Mouse (Mus musculus): ENCODE data around the gene Scaf11.
"Not testable (repeated sequence)": the region's sequence is repeated elsewhere in the genome, so short reads cannot be mapped to it uniquely, and the experiment has no call there.

Scaf11 gene

DNA sequence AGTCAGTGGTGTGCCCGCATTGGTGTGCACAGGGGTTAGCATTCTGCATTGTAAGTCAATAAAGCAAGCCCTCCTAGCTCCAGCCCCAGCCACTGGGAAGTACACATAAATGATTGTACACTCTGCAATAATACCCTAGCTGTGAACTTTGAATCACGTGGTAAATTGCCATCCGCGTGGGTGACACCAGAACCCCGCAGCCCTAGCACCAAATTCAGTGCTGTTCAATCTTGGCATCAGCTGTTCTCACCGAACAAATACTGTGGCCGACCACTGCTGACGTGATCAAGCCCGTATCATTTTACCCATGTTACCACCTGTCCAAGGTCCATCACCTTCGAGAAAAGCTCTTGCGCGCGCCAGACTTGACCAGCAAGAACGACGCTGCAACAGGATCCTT lies 3.2 kb upstream of the Scaf11 start:
- no peak for DNase-seq

- no peak for DNase-seq
These were observed 2.0 kb upstream of the Scaf11 start for GRCm38 (mm10) chr15:96462611-96463010.

DNA sequence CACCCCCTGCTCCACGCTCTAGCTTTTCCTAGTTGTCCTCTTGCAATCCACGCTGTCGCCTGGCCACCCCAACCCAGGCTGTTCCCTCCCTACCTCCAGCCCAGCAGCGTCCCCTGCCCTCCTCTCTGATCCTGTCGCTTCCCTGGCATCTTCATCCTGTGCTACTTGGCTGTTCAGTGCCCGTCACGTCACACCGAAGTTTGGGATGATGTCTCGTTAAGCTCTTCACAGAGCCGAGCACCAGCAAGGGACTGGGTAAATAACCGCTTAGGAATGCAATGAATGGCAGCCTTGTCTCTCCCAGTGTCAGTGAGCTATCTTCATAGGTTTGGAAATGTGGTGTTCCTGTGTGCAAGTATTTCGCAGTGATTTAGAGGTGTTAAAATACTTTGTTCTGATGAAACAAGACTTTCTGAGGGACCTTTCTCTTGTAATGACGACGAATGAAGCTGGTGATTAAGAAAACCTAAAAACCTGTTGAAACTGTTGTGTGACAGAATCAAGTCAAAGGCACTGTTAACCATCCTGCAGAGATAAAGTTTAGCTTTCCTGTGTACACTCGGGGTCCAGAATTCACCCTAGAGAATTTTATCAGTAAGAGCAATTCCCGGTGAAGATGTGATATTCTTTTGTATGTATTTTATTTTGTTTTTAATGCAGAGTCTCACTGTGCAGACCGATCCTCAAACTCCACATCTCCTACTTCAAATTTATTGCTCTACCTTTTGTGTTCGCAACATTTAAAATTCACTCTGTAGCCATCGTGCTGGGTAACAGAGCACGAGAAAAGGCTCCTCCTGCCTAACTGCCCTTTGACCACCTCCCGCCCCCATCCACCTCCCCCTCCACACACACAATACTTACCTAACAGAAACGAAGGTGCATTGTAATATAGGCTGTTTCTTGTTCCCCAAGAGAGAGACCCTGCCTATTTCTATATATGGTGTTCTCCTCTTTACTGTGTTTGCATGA lies 1.2 kb upstream of the Scaf11 start:
- no peak for DNase-seq

DNA sequence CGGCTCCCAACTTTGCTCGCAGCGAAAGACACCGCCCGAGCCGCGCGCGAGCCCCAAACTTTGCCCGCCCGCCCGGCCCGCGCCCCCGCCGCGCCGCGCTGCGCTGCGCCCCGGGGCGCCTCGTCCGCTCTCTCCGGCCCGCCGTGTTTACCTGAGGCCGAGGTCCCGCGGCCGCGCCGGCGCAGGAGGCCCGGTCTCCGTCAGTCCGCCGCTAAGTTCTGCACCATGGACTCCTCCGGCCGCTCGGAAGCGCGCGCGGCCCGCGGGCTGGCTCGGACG lies 253 bp downstream of the Scaf11 start:
- DNase-seq, result no peak

DNA sequence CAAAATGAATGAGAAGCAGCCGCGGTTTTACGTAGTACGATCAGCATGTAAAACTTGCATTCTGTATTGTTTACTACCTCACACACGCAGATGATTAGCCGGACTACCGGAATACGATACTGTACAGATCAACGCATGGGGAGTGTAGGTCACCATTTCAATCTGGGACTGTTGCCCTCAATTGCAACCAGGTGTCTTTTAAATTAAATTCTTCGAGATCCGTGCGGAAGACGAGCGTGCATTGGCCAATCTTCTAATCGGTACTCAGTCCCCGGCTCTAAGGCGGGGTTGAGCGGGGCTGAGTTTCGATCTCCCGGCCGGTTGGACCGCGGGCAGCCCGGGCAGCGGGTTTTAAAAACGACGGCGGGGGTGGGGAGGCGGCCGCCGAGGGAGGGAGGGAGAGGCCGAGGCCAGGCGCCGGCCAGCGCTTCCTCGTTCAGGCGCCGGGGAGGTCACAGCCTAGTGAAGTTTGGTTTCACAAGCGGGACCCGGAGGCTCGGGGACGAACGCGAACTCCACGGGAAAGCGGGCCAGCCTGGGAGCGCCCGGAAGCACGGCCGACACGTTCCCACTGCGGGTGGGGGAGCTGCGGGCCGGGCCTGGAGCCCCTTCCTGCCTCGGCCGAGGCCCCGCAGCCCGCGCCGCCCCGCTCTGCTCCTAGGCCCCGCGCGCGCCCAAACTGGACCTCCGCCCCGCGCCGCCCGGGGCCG lies 747 bp downstream of the Scaf11 start:
- DNase-seq, result peak; percentile 77

DNA sequence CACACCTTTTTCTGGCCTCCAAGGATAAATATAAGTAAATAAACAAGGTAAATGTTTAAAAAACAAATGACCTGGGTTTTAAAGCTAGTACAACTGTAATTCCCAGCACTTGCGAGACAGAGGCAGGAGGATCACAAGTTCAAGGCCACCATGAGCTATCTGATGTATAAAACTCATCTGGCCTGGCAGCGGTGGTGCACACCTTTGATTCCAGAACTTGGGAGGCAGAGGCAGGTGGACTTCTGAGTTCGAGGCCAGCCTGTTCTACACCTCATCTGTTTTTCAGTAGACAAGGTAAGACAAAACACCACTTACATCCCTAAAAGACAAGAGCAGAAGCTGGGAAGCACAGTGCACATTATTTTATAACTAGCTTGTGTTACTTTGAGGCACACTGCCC lies 2.4 kb downstream of the Scaf11 start:
- no peak for DNase-seq

DNA sequence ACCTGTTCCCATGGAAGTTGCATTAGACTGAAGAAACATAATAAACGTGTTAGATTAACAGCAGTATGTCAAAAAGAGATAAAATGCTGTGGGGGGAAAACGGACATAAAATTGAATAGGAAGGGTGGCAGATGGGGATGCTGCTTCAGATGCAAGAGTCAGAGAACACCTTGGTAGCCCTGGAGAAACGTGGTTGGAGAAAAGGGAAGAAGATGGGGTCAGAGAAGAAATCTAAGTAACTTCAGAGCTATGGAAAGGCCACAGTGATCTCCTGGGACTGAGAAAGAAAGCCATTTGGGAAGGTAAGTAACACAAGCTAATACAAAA lies 3.3 kb downstream of the Scaf11 start:
- no peak for DNase-seq

DNA sequence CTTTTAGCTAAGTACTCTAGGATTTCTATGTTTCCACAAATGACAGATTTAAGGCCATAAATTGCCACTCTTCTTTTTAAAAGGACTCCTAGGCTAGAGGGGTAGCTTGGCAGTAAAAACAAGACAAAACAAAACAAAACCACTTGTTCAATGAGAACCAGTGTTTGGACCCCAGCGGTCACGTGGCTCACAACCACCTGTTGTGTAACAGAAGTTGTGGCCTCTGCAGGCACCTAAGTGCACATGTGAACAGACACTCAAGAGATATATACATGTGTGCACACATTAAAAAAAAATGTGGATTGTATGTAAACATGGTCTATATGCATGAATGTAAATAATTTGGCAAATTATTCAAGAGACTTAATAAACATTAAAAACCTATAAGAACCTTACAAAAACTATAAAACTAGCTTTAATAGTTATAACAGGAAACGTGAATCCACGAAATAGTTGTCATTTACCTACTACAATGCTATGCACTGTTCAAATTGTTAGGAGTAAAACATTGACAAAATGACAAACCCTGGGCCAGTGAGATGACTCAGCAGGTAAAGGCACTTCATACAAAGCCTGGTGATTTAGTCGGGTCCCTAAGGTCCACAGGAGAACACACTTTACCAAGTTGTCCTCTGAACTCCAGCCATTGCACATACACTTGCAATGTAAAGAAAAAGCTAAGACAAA lies 3.8 kb downstream of the Scaf11 start:
- DNase-seq, result no peak

- DNase-seq, result no peak
These were observed 4.9 kb downstream of the Scaf11 start for GRCm38 (mm10) chr15:96455595-96456214.

- DNase-seq, result no peak
These were observed 7.3 kb downstream of the Scaf11 start for GRCm38 (mm10) chr15:96453346-96453745.

GRCm38 (mm10) chr15:96448656-96449299 lies 11.9 kb downstream of the Scaf11 start:
- no peak for DNase-seq

- no peak for DNase-seq
These were observed 13.9 kb downstream of the Scaf11 start for GRCm38 (mm10) chr15:96446785-96447184.

GRCm38 (mm10) chr15:96441480-96441879 lies 19.2 kb downstream of the Scaf11 start:
- DNase-seq, result not testable (repeated sequence)

DNA sequence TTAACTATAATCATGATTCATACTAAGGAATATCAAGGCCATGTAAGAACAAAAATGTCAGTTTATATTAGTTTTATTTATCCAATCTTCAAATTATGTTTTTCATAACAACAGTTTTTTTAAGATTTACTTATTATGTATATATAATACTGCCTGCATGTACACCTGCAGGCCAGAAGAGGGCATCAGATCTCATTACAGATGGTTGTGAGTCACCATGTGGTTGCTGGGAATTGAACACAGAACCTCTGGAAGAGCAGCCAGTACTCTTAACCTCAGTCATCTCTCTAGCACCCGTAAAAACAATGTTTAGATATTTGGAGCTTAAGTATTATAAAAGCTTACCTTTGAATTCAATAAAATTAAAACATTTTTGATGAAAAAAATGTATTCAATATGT lies 26.4 kb downstream of the Scaf11 start:
- DNase-seq, result no peak

DNA sequence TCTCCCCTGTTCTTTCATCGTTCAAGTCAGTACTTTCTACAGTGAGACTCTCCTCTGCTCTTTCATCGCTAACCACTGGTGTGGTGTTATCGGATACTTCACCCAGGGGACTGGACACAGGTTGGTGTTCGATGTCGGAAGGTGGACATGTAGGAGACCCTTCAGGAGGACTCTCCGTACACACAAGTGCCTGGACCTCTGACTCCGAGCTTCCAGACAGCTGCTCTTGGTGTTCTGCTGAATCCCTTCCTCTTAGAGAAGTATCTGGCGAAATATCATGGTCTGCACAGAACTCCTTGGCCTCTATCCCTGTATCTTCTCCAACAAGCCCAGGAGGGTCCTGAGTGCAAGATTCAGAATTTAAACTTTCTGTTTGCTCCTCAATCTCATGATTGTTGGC lies 40.7 kb downstream of the Scaf11 start:
- DNase-seq, result no peak

- DNase-seq, result no peak
These were observed 42.5 kb downstream of the Scaf11 start for GRCm38 (mm10) chr15:96418161-96418560.

- DNase-seq, result no peak
These were observed 51.9 kb downstream of the Scaf11 start for GRCm38 (mm10) chr15:96408717-96409121.

DNA sequence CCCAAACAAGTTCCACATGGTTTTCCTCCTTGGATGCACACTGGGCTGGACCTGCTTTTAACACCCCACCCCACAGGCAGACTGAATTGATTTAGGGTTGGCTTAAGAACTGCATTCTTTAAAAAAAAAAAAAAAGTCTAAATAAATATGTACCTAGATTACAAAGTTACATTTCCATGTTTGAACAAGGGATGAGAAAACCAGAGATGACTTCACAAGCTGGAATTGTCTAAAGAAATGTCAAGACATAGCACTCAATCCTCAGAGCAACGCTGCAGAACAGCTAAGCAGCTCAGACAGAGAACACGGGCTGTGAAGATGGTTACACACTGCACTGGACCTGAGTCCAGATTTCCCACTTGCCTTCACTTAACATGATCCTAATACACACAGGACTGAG lies 53.5 kb downstream of the Scaf11 start:
- no peak for DNase-seq

- DNase-seq, result no peak
These were observed 54.4 kb downstream of the Scaf11 start for GRCm38 (mm10) chr15:96406253-96406652.

- DNase-seq, result no peak
These were observed 55.1 kb downstream of the Scaf11 start for GRCm38 (mm10) chr15:96405548-96405947.

DNA sequence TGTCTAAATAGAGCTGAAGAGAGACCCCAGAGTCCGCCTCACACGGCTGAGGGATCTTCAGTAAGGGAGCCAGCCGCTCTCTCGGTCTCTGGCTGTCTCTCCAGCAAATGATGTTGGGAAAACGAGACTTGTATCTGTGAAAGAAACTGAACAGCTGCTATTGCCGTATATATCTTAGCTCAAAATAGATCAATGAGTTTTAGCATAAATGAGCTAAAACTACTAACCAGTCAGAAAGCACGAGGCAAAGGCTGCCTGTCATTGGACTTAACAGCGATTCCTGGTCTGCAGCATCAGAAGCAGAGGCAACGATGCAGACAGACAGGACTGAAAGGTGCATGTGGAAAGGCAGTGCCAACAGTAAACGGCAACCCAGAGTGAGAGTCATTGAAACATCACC lies 62.3 kb downstream of the Scaf11 start:
- DNase-seq, result no peak

- DNase-seq, result no peak
These were observed 63.9 kb downstream of the Scaf11 start for GRCm38 (mm10) chr15:96396641-96397344.
